Mouse (Mus musculus): ENCODE measurements around the gene Mrpl43.

Gene Mrpl43

GRCm38 (mm10) chr19:44977148-44977547, 29.1 kb downstream of the Mrpl43 start:
- no peak for DNase-seq (ENCODE audit: low spot score)

GRCm38 (mm10) chr19:44976636-44977035, 29.6 kb downstream of the Mrpl43 start:
- DNase-seq (ENCODE audit: low spot score): no peak

- DNase-seq (ENCODE audit: low spot score): no peak
Observed at GRCm38 (mm10) chr19:44968329-44968728, 37.9 kb downstream of the Mrpl43 start.

GRCm38 (mm10) chr19:44965978-44966377, 40.3 kb downstream of the Mrpl43 start:
- DNase-seq (ENCODE audit: low spot score): no peak

GRCm38 (mm10) chr19:44959633-44960032, 46.6 kb downstream of the Mrpl43 start:
- no peak for DNase-seq (ENCODE audit: low spot score)

Measured in retina, embryonic 14.5 days (tissue).